Mouse (Mus musculus): Measurements from ENCODE around the gene Rnft2. TPM values are rescaled to one million over a fixed set of nuclear protein-coding genes. Genes with fewer than 3 reads are reported as not detected.

The Rnft2 gene
- polyA plus RNA-seq, 1 experiment from 2014 or later: 11.3 TPM

DNA sequence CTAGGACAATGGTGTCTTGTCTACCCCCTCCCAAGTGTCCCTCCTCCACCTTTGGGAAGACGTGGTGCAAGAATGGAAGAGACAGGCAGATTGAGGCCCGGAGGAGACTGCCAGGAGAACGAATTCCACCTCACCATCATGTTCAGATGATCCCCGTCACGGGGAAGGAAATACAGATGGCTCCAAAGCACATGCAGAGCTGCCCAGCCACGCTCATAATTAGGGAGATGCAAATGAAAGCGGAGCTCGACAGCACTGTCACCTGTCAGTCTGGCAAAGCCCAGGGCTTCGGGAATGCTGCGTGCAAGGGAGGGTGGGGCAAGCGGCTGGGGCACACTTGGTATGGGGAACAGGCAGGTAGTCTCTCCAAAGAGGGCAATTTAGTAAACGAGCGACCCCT, 47.5 kb downstream of the Rnft2 start:
- peaks cover 14% of the 10 kb centered on the region; the same call in 1 of the 2 replicates for H3K36me3 ChIP-seq
- H3K9ac ChIP-seq: no peak overlapping the region
- 82% methylated on average over 13 of the region's 13 CpGs for whole genome bisulfite sequencing
- no peak for ATAC-seq (ENCODE audit: low FRiP score, low read depth)
- H3K27ac ChIP-seq: no peak overlapping the region
- H3K9me3 ChIP-seq: no peaks in the 10 kb centered on the region
- H3K27me3 ChIP-seq (replicated peaks): no peaks in the 10 kb centered on the region
- no peak overlapping the region for H3K4me2 ChIP-seq (replicated peaks)
- peaks cover 6% of the 10 kb centered on the region for H3K4me1 ChIP-seq
- no peak overlapping the region for H3K4me3 ChIP-seq

DNA sequence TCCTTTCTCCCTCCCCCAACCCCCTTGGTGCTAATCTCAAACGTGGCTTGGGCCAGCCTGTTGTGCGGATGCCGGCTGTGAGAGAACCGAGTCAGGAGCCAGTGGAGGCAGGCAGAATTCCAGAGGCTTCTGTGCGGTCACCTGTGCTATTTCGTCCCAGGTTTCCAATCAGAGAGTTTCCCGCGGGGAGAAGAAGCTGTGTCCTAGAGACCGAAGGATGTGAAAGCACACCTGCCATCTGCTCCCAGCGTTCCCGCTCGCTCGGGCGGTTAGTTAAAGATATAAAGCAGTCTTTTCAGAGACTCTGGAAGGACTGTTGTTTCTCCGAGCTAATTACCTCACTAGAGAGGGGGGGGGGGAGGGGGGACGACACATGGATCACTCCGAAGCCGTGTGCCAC, 52.7 kb downstream of the Rnft2 start:
- H3K4me1 ChIP-seq: peaks cover 13% of the 10 kb centered on the region
- whole genome bisulfite sequencing: 21% methylated on average over 18 of the region's 18 CpGs
- no peak overlapping the region for H3K9ac ChIP-seq
- no peaks in the 10 kb centered on the region for H3K36me3 ChIP-seq
- no peaks in the 10 kb centered on the region for H3K9me3 ChIP-seq
- no peak for ATAC-seq (ENCODE audit: low FRiP score, low read depth)
- no peaks in the 10 kb centered on the region for H3K27me3 ChIP-seq (replicated peaks)
- H3K4me3 ChIP-seq: no peak overlapping the region
- no peak overlapping the region for H3K27ac ChIP-seq
- H3K4me2 ChIP-seq (replicated peaks): no peak overlapping the region

DNA sequence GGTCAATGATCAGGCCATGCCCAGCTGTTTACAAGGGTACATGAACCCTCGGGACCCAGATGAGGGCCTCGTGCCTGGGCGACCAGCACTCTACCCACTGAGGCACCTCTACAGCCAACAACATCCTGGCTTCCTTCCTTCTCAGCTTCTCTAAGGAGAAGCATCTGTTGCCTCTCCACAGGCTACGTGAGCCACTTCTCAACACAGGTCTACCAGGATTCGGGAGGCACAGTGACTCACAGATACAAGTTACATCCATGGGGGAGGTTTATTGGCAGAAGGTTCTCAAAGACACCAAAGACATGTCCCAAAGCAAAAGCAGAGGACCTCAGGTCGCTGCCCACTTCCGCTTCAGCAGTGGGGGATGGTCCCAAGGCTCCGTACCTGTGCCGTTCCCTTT, 54.4 kb downstream of the Rnft2 start:
- ATAC-seq (ENCODE audit: low FRiP score, low read depth): no peak
- no peak overlapping the region for H3K4me3 ChIP-seq
- no peaks in the 10 kb centered on the region for H3K36me3 ChIP-seq
- H3K9me3 ChIP-seq: no peaks in the 10 kb centered on the region
- H3K27ac ChIP-seq: no peak overlapping the region
- WGBS: 81% methylated on average over 9 of the region's 9 CpGs
- no peaks in the 10 kb centered on the region for H3K27me3 ChIP-seq (replicated peaks)
- no peak overlapping the region for H3K4me2 ChIP-seq (replicated peaks)
- H3K9ac ChIP-seq: no peak overlapping the region
- peaks cover 13% of the 10 kb centered on the region for H3K4me1 ChIP-seq

DNA sequence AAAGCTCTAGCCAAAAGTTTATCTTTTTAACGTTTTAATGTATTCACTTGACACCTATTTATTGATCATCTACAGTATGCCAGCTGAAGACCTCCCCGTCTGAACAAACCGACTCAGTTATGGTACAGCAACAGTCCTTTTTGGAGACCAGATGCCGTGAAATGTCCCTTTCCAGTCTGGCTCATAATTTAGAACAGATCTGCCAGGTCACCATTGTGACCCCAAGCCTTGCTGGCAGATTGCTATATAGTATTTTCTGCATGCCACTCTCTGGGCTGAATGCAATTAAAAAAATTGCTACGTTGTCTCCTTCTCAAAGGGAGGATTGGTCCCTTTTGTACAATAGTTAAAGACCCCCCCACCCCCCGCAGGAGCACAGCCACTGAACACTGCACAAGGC, 56.6 kb downstream of the Rnft2 start:
- Histone ChIP-seq H3K4me1 (peaks cover 13% of the 10 kb centered on the region), H3K4me2 (replicated peaks) (no peak overlapping the region), H3K27me3 (replicated peaks) (no peaks in the 10 kb centered on the region), H3K27ac (no peak overlapping the region), H3K4me3 (no peak overlapping the region), H3K36me3 (no peaks in the 10 kb centered on the region), H3K9me3 (no peaks in the 10 kb centered on the region), H3K9ac (no peak overlapping the region)
- ATAC-seq (ENCODE audit: low FRiP score, low read depth): no peak
- WGBS: 54% methylated on average over 6 of the region's 6 CpGs

DNA sequence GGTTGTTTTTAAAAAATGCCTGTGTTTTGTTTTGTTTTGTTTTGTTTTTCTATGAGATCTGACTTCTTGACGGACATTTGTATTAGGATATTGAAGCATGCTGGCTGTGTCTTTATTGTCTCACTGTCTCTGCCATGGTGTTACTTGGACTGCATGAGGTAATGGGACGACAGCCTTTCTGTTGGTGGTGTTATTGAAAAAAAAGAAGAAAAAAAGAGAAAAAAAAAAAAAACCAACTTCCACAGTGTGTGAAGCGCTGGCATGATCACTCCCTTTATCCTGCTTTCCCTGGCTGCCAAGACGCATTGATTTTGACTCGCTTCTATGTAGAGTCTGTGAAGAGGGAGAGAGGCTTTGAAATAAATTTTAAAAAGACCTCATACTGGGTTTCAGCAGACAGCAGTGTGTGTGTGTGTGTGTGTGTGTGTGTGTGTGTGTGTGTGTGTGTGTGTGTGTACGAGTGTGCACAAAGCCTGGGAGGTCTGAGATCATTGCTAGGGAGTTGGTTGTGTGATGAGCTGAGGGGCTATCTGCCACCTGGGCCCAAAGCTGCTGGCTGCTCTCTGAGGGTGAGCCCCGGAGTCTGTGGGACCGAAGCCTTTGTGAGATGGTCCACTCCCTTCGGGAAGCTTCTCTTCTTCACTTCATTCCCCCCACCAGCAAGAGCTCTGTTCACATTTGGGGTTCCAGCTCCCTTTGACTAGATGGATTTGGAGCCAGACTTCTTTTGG, 57.8 kb downstream of the Rnft2 start:
- Histone ChIP-seq H3K27me3 (replicated peaks) (no peaks in the 10 kb centered on the region), H3K4me1 (peaks cover 4% of the 10 kb centered on the region; the same call in 1 of the 2 replicates), H3K27ac (no peak overlapping the region), H3K4me2 (replicated peaks) (no peak overlapping the region), H3K9ac (no peak overlapping the region), H3K4me3 (no peak overlapping the region), H3K36me3 (no peaks in the 10 kb centered on the region), H3K9me3 (no peaks in the 10 kb centered on the region)
- ATAC-seq (ENCODE audit: low FRiP score, low read depth): no peak
- WGBS: 71% methylated on average over 9 of the region's 9 CpGs

DNA sequence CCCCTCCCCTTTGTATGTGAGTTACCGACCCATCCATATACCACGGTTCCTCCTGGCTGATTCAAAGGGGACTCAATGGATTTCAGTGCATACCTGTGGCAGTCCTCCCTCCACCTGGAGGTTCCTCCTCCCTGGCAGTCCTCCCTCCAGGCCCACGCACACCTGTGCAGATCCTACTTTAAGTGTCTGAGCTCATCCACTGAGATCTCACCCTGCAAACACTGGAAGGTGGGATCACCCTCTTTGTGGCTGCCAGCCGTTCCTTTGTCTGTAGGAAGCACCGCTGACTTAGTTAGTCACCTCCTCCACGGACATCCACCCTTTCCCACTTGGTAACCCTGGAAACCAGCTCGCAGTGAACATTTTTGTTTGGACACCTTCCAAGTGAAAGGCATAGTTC, 67.3 kb downstream of the Rnft2 start:
- no peaks in the 10 kb centered on the region for H3K9me3 ChIP-seq
- no peak overlapping the region for H3K9ac ChIP-seq
- H3K27ac ChIP-seq: no peak overlapping the region
- no peak overlapping the region for H3K4me2 ChIP-seq (replicated peaks)
- H3K4me3 ChIP-seq: no peak overlapping the region
- H3K36me3 ChIP-seq: no peaks in the 10 kb centered on the region
- 78% methylated on average over 7 of the region's 7 CpGs for WGBS
- H3K27me3 ChIP-seq (replicated peaks): peaks cover 35% of the 10 kb centered on the region
- H3K4me1 ChIP-seq: peaks cover 9% of the 10 kb centered on the region
- ATAC-seq (ENCODE audit: low FRiP score, low read depth): no peak

DNA sequence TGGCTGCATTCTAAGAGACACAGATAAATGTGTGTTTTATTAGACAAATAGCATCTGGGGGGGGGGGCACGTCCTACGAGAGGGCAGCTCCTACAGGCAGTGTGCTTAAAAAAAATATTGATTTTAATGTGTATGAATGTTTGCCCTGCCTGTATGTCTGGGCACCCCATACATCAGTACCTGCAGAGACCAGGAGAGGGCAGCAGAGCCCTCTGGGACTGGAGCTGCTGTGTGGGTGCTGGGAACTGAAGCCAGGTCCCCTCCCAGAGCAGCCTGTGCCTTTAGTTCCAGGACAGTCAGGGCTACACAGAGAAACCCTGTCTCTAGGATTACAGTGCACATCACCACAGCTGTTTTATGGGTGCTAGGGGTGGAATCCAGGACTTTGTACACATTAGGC, 69.8 kb downstream of the Rnft2 start:
- H3K27ac ChIP-seq: no peak overlapping the region
- WGBS: 28% methylated on average over 2 of the region's 2 CpGs
- peaks cover 60% of the 10 kb centered on the region for H3K27me3 ChIP-seq (replicated peaks)
- H3K4me1 ChIP-seq: peaks cover 25% of the 10 kb centered on the region
- no peaks in the 10 kb centered on the region for H3K36me3 ChIP-seq
- no peak overlapping the region; the same call in 1 of the 2 replicates for H3K4me2 ChIP-seq (replicated peaks)
- no peak overlapping the region for H3K9ac ChIP-seq
- ATAC-seq (ENCODE audit: low FRiP score, low read depth): no peak
- no peak overlapping the region for H3K4me3 ChIP-seq
- H3K9me3 ChIP-seq: no peaks in the 10 kb centered on the region

DNA sequence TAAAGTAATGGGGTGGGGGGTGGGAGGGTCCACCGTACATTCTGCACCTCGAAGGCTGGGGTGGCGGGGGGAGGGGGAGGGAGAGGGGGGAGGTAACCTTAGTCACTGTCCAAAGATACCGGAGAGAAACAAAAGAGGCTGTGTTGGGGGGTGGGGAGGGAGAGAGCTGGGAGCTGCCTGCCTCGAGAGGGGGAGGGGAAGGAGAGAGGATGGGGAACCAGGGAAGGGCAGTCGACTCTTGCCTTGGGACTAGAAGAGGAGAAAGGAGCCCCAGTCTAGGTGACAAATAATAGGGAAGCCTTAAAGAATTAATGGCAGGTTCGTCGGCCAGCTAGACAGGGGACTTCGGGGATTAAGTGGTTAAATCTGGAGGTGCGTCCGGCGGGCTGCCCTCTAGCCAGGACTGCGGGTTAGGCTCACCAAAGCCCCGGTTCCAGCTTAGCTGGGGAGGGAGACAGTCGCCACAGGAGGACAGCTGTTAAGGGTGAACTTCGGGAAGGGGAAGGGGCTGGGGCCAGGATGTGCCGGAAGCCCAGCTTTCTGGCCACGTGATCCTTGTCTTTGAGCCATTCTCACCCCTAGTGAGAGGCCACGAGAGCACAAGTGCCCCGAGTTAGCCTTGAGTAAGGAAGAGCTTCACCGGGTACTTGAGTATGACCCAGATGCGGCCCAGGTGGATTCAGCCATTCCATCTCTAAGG, 70.5 kb downstream of the Rnft2 start:
- H3K4me1 ChIP-seq: peaks cover 25% of the 10 kb centered on the region
- peaks cover 63% of the 10 kb centered on the region for H3K27me3 ChIP-seq (replicated peaks)
- peak overlapping the region; percentile 54 for H3K4me2 ChIP-seq (replicated peaks)
- H3K9me3 ChIP-seq: no peaks in the 10 kb centered on the region
- H3K4me3 ChIP-seq: peak overlapping the region; percentile 20; the same call in 1 of the 2 replicates
- peak overlapping the region; percentile 1; the same call in 1 of the 2 replicates for H3K9ac ChIP-seq
- H3K36me3 ChIP-seq: no peaks in the 10 kb centered on the region
- no peak overlapping the region for H3K27ac ChIP-seq
- WGBS: under 1% methylated on average over 22 of the region's 22 CpGs
- ATAC-seq (ENCODE audit: low FRiP score, low read depth): no peak

DNA sequence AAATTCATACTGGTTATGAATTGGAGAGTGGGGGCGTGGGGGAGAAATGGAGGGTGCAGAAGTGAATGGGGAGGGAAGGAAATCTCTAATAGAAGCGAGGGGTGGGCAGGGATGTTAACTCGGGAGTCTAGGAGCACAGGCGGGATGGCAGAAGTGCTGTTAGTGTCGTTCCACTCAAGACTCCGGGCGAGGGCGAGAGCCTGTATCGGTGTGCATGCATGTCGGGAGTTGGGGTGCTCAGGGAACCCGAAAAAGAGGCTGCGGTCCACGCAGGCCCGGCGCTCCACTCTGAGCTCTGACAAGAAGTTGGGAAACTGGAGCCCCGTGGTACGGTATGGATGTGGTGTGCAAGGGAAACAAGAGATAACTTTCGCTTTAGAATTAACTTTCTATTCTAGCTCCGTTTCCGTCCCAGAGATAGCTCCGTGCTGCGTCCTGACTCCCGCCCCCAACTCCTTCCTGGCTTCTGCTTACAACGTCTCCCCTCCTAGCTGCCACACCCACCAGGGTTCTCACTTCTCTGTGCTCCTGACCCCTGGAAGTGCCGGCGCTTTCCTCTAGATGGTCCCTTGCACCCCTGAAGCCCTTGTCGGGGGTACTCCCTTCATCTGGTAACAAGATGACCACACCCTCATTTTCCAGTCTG, 72.7 kb downstream of the Rnft2 start:
- no peak for ATAC-seq (ENCODE audit: low FRiP score, low read depth)
- H3K36me3 ChIP-seq: no peaks in the 10 kb centered on the region
- peaks cover 31% of the 10 kb centered on the region for H3K4me1 ChIP-seq
- no peak overlapping the region for H3K9ac ChIP-seq
- peaks cover 77% of the 10 kb centered on the region for H3K27me3 ChIP-seq (replicated peaks)
- WGBS: under 1% methylated on average over 27 of the region's 27 CpGs
- no peak overlapping the region for H3K27ac ChIP-seq
- H3K4me3 ChIP-seq: peak overlapping the region; percentile 31
- peak overlapping the region; percentile 91 for H3K4me2 ChIP-seq (replicated peaks)
- H3K9me3 ChIP-seq: no peaks in the 10 kb centered on the region

DNA sequence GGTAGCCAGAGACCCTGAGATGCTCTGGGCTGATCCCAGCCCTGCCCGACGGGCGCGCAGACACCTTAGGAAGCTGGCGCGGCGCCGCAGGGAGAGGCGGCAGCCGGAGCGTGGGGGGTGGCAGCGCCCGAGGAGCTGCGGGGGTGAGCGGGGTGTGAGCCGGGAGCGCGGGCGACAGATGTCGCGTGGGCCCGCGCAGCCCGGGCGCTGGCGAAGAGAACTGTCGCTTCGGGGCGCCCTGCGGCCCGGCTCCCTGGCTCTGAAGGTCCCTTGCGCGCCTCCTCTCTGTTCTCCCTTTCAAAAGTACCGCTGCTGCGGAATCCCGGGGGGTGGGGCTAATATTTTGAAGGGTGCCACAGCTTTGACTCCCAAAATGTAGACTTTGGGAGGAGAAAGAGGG, 73.3 kb downstream of the Rnft2 start:
- H3K9ac ChIP-seq: no peak overlapping the region
- H3K27me3 ChIP-seq (replicated peaks): peaks cover 80% of the 10 kb centered on the region
- H3K27ac ChIP-seq: no peak overlapping the region
- H3K4me2 ChIP-seq (replicated peaks): peak overlapping the region; percentile 91
- no peaks in the 10 kb centered on the region for H3K9me3 ChIP-seq
- ATAC-seq (ENCODE audit: low FRiP score, low read depth): no peak
- peak overlapping the region; percentile 31 for H3K4me3 ChIP-seq
- H3K36me3 ChIP-seq: no peaks in the 10 kb centered on the region
- WGBS: 1% methylated on average over 36 of the region's 36 CpGs
- H3K4me1 ChIP-seq: peaks cover 31% of the 10 kb centered on the region

DNA sequence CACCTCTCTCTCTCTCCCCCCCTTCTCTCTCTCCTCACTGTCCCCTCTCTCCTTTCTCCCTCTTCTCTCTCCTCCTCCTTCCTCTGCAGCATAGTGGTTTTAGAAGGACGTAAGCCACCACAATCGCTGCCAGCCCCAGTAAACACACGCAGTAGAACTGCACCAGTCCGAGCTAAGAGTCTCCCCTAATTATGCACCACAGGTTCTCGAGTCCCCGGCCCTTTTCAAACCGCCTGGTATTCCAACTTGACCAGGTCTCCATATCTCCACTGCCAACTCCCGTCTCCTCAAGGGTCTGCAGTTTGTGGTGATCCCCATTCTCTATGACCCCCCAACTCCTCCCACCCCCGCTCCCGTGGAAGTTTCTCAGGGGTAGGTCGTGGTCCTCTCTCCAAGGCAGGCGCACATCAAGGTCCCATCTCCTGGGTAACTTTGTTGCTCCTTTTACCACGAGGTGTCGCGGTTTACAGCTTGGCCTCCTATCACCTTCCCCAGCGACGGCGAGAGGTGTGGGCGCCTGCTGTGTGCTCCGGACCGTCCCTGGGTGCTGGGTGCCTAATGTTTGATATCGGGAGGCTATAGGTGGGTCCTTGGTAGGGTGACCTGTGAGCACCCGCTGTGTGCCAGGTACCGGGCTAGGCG, 73.9 kb downstream of the Rnft2 start:
- Histone ChIP-seq H3K4me3 (peak overlapping the region; percentile 31), H3K27me3 (replicated peaks) (peaks cover 86% of the 10 kb centered on the region)
- ATAC-seq (ENCODE audit: low FRiP score, low read depth): no peak

More for the DNA sequence above, 73.9 kb downstream of the Rnft2 start:
- H3K9ac ChIP-seq: no peak overlapping the region
- peak overlapping the region; percentile 91 for H3K4me2 ChIP-seq (replicated peaks)
- no peak overlapping the region for H3K27ac ChIP-seq
- no peaks in the 10 kb centered on the region for H3K9me3 ChIP-seq
- no peaks in the 10 kb centered on the region for H3K36me3 ChIP-seq
- WGBS: under 1% methylated on average over 25 of the region's 25 CpGs
- peaks cover 31% of the 10 kb centered on the region for H3K4me1 ChIP-seq
